Mouse (Mus musculus): Measurements from ENCODE around the gene Mapk10.

Gene Mapk10

DNA sequence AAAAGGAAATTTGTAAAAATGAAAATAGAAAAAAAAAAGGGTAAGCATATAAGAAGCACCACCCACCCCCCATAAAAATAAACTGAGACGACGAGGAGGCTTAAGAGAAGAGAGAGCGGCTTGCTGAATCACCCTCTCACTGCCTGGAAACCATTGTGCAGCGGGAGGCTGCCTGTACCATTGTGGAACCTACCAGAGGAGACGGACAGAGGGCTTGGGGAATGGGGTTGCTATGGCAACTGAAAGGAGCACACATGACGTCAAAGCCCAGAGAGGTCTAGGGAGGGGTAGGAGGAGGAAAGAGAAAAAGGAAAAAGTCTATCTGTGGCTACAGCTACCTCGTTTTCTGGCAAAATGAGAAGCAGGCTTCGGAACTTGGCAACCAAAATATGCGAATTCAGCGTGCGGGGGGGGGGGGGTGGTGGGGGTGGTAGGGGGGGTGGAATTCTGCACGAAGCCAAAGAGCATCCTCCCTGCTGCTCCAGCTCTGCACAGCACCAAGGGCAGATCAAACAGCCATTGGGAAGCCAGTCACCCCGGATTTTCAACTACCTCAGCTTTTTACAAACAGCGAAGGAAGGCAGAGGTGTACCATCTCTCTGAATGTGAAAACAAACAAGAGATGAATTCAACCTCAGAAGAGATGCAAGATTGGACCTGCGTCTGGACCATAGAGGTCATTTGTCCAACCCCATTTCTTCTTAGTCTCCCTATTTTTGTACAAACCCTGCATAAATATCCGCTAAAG, at the start of gene Mapk10:
TSS of gene Mapk10 (minus strand) at position 234 of the 748 bp plus-strand sequence.
- peak; percentile 85 for DNase-seq

DNA sequence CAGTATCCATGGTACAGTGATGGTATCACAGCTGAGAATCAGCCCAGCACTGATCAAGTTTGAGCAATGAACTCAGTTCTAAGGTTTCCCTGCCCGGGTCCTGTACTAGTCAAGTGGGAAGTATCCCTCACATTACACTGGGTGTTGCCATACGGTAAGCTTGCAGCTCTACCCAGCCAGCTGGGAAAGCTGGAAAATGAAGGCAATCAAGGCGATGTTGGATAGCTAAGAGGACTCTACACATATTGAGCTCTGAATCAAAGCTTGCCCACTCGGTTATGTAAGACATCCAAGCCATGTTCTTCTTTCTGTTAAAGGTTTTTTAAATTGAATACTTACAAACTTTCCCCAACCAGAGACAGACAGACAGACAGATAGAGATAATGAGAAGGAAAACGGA, 45.0 kb upstream of the Mapk10 start:
- DNase-seq = no peak

DNA sequence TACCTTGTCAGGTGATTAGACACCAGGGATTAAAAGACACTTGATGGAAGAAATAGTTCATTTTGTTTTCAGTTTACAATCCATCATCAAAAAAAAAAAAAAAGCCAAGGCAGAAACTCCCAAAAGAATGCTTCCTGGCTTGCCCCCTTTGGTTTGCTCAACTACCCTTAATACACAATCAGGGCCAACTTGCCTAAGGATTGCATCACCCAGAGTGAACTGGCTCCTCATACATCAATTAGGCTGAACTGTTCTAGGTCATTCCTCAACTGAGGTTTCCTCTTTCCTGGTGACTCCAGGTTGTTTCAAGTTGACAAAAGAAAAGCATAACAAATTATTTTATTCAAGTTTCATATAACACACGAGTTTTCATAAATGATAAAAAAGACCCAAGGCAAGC, 31.3 kb upstream of the Mapk10 start:
- DNase-seq = no peak

DNA sequence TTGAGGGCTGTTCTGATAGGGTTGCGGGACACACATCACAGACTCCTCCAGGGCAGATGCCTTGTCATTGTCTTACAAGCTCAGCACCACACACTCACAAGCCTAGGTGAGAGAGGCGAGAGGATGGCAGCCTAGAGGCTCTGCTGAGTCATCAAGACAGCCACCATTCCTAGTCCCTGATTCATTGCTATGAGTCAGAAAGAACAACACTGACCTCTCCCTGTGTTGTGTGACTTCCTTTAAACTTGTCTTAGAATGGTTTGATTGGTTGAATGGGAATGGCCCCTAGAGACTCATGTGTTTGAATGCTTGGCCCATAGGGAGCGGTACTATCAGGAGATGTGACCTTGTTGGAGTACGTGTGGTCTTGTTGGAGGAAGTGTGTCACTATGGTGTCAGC, 20.7 kb upstream of the Mapk10 start:
- DNase-seq = no peak

DNA sequence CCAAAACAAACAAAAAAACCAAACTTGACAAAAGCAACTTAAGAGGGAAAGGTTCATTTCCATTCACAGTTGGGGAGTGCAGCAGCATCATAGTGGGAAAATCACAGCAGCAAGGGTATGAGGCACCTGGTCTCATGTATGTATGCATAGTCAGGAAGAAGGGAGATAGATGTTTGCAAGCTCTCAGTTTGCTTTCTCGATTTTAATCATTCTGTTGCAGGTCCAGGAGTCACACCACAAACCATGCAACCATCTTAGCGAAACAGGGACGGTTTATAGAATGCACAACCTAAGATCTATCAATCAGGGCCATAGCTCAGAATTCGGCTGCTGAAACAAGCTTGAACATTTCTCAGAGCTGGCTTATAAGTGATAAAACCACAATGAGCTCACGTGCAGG, 19.2 kb upstream of the Mapk10 start:
- DNase-seq = no peak

DNA sequence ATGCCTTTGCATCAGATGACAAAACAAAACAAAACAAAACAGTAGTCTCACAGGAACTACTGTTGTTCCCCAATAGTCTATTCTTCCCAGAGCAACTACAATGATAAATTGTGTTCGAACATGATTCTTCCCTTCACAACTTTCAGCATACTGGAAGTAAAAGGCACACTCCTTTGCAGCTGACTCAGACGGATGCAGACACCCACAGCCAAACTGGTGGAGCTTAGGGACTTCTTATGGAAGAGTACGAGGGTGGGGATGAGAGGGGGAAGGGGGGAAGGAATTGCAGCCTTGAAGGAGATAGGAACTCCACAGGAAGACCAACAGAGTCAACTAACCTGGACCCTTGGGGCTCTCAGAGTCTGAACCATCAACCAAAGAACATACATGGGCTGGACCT, 18.2 kb upstream of the Mapk10 start:
- DNase-seq = peak; percentile 8

DNA sequence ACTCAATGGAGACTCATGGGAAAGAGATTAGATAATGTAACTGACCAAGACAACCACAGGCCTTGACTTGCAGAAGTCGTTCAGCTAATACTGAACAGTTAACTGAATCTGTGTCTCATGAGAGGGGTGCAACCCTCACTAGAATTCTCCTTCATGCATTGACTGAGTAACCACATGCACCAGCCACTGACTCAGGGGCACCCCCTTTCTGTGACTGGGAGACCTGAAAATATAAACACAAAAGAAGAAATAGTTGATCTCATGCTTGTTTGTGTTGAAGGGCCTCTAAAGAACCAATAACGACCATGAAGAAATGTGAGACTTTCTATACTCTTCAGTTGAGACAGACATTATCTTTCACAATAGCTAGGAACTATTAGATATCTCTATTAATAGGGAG, 10.9 kb upstream of the Mapk10 start:
- DNase-seq = no peak

DNA sequence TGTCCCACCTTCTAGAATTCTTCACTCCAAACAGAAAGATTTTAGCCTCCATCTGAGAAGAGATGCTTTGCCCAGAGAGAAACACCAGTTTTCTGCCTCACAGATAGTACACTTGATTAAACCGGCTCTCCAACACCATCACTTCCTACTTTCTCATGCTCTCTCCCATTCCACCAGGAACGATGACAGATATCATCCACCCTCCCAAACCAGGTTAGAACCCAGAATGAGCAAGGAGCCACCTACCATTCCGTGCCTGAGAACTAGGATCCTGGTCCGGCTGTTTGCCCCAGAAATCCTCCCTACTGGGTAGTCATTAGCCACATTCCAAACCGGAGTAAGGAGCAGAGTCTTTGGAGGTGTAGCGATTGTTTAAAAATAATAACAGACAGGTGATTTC, 490 bp downstream of the Mapk10 start:
- DNase-seq = peak; percentile 39

DNA sequence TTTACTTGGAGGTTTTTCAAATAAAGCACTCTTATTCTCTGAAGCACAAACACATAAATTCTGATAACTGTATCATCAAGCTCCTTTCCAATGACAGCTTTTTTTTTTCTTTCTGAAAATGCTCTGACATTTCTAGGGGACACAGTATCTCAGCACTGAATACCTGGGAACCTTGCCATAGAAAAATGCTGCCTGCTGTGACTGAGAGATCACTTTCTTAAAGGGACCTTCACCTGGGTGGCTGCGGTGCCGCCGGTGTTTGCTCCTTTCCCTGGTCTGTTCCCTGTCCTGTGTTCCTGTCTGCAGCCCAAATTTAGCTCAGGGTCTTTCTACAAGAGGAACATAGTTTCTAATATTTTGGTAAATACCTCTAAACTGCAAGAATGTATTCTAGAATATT, 1.1 kb downstream of the Mapk10 start:
- DNase-seq = no peak

DNA sequence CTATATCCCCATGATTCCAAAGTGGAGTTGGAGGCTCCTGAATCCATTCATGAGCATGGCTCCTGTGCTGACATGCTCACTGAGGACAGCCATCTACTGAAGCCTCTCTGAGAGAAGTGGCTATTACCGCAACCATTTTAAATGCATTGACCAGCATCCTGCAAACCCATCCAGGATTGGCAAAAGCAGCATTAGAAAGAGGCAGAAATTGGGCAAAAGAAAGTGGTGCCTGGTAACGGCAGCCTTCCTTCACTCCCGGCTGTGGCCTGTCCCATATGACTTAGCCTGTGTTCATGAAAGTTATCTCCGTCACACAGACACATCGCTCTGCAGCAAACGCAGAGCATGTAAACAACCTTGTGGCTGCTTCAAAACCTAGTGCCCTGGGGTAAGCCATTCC, 1.6 kb downstream of the Mapk10 start:
- DNase-seq = peak; percentile 50

DNA sequence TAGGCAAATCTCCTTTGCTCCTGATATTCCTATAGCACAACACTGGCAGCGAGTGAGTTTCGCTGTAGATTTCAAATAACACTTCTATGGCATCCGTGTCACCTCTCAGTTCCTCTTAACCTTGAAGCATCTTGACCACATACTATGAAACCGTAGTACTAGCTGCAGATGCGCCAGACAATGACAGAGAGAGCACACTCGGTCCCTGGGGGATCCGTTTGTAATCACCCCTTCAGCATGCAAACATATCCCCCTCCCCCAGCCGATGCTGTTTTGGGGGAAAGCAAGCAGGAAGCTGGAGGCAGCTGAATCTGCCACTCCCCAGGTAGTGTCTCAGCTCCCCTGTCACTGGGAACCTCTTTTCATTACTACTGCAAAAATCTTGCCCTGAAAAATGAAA, 2.3 kb downstream of the Mapk10 start:
- DNase-seq = peak; percentile 38

DNA sequence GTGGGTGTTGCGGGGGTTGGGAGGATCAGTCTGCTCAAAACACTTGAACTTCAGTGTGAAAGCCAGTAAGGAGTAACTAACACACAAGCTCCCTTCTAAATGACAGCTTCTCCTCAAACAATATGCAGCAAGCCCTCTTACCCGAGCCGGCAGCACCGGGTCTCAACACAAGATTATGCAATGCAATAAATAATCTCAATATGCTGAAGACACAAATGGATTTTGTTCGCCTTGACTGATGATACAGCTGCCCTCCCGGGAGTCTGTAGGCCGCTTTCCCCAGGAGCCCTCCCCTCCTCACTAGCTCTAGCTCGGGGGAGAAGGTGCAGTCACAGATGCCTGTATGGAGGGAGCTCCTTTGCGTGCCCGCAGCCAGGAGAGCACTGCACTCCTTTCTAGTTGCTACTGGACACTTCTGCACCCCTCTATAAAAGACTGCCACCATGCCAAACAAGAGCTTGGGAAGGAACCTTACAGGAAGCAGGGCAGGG, 3.1 kb downstream of the Mapk10 start:
- peak; percentile 48 for DNase-seq

DNA sequence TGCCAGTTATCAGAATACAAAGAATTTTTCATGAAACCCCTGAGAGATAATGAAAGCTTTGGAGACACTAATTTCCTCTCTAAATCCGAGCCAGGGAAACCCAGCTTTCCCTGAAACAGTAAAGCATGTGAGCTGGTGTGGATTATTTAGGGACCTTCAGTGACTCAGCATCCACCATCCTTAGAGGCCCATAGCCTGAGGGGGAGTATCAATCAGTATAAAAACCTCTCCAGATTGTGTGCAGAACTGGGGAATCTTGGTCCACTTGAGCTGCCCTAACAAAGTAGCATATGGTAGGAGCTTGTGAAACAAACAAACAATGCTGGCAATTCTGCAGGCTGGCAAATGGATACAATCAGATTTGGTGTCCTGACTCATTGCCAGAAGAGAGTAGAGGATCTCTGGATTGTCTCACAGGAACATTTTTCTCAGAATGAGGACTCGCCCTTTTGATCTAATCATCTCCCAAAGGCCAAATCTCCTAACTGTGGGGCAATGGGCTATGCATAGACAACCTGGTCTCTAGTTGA, 13.3 kb downstream of the Mapk10 start:
- DNase-seq = no peak

DNA sequence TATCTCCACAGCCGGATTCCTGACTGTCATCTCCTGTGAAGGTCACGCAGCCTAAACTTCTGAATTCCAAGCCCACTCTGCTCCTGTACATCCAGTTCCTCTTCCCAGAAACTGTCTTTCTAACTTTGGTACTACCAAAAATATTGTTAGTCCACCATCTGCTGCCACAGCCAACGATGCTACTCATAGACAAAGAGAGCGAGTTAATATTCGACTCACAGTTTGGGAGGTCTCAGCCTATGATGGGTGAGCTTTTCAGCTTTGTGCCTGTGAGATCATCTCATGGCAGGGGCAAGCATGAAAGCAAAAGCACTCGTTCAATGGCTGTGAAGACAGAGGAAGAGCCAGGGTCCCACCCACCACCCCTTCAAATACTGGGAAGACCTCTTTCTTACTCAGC, 16.6 kb downstream of the Mapk10 start:
- no peak for DNase-seq

DNA sequence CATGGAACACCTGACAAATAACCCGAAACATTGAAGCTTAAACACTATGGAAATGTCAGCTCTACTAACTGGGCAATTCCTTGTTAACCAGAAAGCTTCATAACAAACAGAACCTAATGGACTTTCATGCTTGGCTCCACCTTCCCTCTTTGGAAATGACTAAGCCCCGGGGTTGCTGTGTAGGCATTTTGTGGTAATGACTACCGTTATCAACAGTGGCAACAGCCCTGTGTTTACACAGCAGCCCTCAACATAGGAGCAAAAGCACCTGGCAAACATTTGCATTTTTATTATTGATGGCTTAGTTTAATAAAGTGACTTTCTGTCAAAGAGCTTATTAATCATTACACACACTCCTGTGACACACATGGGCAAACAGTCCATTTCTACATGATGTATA, 17.4 kb downstream of the Mapk10 start:
- no peak for DNase-seq

DNA sequence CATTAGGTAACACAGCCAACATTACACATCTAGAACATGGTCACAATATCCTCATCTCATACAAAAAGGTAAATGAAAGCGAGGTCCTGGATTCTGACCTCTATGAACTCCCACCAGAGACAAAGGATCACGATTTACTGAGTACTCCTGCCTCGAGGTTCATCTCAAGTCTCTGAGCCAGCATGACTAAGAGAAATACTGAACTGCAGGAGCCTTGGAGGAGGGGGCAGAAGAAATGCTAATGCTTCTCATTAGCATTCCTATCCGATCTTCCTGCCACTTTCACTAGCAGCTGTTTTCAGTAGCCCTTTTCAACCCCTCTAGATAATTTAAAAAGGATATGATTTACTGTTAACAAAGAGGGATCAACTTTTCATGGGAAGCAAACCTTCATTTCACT, 19.6 kb downstream of the Mapk10 start:
- DNase-seq = no peak

DNA sequence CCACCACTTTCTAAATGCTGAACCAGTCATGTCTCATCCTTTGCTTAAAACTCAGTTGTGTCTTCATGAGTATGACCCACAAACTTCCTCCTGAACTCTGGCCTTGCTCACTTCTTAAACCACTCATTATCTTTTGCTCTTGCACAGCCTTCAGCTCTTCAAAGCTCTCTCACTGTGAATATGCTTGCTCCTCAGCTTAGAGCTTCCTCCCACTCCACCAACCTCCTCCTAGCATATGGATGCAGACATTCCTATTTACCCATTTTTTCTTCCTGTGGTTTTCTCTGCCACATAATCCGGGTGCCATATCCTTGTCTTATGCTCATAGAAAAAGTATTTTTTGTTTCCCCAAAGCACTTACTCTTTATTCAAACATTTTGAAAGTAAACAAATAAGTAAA, 26.9 kb downstream of the Mapk10 start:
- DNase-seq = no peak

DNA sequence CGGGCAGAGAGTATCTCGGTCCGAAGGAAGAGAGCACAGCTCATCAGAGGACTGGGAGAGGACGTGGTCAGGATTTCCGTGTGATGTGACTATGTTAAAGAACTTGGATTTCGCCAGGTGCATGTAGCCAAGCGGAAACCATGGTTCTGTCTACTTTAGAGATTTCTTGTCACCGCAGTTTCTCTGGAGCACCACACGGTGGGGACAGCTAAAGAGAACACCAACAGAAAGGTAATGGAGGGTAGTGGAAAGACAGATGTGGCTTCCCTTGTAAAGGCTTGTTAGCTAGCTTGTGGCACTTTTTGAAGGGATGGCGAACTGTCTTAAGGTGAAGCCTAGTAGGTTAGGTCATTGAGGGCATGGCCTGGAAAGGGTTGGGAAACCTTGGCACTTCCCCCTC, 29.5 kb downstream of the Mapk10 start:
- no peak for DNase-seq

DNA sequence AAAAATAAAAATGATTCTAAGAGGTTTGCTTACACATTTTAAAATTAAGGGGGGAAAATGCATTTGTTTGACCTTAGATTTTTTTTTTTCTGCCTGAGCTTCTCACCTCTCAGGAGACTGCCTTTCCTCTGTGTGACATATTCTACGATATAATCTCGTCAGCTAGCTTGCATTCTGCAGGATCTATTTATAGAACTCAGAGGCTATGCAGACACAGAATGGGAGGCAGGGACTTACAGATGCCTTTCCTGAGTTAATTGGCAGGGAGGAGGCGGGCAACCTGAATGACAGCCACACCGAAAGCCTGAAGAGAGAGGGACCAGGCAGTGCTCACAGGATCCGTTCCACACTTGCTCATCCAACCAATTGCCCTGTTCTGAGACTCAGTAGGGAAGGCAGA, 34.1 kb downstream of the Mapk10 start:
- DNase-seq = no peak

DNA sequence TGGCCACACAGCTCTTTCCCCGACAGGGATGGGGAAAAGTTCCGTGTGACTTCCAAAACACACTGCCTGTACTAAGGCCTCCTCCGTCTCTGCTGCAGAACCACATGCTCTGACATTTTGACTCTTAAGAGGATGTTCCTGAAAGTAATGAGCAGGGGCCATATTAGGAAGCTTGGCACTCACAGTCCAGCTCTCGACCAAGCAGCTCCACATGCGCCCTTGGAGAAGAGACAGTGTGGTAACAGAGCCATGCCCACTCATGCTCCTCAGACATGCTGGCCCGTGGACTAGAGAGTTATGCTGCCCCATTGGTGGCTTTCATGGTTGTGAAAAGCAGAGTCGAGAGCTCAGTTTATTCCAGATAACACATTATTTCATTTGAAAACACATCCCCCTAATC, 35.1 kb downstream of the Mapk10 start:
- no peak for DNase-seq

DNA sequence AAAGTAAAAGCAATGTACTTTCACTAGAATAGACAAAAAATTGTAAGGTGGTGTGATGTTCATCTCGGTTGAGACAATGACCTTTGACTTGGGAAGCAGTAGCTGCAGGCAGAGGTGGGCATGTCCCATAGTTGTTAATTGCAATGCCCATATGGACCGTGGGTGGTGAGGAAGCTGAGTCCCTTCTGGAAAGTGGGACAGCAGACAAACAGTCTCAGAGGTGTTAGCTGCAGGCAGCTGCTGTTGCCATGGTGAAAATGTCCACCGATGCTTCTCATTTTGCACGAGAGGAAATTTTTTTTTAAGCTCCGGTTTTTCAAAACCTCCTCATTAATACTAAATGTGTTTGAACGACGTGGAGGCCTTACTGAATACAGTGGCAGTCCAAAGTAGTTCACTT, 36.5 kb downstream of the Mapk10 start:
- DNase-seq = peak; percentile 77

DNA sequence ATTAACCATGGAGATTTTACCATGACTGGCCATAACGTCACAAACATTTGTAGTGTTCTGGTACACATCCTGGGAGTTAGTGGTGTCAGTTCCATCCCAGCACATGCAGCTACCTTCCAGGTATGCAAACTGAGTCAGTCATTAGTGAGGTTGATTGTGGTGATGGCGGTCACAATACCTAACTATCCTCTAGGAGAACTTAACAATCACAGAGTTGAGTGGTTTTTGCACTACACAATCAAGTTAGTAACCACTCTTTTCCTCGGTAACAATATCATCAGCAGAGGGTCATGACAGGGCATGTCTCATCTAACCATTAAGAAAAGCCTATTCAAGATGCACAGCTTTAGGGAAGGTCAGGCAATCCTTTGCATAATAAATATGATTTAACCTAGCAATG, 39.9 kb downstream of the Mapk10 start:
- DNase-seq = no peak

DNA sequence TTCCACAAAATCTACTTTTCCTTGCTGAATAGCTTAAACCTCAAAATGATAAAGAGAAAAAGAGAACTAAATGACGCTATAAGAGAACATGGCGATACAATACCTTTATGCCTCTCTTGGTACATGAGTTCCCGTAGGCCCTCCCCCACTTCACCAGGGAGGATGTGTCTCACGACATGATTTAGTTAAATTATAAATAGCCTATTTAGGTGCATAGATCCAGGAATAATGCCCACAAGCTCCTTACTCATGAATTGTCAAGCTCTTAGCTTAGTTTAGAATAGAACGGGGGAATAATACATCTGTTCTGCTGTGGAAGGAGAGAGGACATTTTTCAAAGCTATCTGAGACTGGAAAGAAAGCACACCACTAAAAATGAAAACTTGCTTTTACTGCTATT, 43.8 kb downstream of the Mapk10 start:
- no peak for DNase-seq

DNA sequence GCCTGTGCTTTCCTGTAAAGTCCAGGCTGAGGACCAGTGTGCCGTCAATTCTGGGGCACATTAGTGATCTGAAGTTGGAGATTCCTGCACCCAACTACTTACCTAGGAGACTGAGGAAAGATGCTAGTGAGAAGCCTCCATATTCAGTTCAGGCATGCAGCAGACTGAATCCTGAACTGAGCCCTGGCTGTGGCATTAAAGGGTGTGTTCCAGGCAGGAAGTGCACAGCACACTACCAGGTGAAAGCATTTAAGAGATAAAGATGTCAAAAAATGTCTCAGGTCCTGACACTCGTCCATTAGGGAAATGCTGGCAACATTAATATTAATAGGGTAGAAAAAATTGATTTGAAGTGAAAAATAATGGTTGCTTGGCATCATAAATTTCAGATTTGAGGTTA, 44.4 kb downstream of the Mapk10 start:
- no peak for DNase-seq

DNA sequence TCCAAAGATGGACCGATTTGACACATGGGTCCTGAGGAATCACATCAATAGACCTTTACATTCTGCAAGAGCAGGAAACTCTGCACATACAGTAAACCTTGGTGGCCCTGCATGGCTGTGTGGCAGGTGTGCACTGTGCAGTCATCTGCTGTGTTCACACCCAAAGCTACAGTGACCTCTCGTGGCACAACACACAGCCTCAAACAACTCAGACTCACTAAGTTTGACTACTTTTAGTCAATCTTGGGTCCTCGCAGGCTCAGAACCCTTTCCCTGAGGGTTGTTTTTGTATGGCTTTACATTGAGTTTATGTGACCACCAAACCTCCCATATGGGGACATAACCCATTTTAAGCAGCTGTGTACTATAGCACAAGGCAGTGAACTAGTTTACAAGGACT, 47.1 kb downstream of the Mapk10 start:
- no peak for DNase-seq

Measured in right cerebral cortex, postnatal 25 days (tissue).